ENCODE assay signal across 9 mouse cellular contexts in the genomic region with DNA sequence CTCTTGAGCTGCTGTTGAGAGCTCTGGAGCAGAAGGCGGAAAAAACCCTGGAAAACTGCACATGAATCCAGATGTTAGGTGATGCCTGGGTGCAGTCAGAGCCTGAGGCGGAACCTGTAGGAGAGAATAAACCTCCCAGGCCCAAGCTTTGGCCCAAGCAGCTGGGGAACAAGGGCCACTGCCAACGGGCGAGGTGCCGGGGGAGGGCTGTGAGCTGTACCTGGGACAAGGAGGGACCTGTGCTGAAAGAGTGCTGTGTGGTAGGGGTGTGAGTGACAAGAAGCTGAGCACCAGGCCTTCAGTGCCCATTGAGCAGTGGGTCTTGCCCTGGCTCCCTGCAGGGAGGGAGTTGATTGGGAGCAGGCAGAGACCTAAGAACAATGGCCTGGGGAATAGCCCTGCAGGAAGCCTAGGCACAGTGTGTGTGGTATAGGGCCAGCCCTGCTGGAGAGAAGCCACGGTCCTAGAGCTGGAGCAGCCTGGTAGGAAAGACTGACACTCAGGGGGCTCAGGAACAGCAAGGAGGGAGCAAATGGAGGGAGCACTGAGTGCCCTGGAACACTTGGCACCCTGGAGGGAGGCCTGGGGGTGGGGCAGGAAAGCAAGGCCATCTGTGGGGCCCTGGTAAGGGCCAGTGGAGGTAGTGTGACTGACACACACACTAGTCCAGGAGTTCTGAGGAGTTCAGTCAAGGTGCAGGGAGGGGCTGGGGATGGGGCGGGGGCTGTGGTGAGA. TPM values are rescaled to one million over a fixed set of nuclear protein-coding genes. Genes with fewer than 3 reads are reported as not detected.
DNase-seq lines count a peak whose midpoint lies in the region; ATAC-seq and TF ChIP-seq lines count a peak whose summit lies in the region.
"Had no signal": no experiment of that assay in that cellular context is flagged by ENCODE, and none has a peak within 500 bp of the region (broad histone marks: within the 10 kb centered on the region; RNA-seq: fewer than 3 reads in every experiment).

No protein-coding gene starts in this region.

- TF ChIP-seq CTCF in hindbrain, postnatal 0 days (IDR thresholded peaks at IDR 0.05; ENCODE audit: low read depth), result no peak
- no peak for TF ChIP-seq CTCF in lung, adult 2 months (IDR thresholded peaks at IDR 0.05; ENCODE audit: insufficient read depth, low read length)

- ATAC-seq in heart, embryonic 14.5 days (ENCODE audit: insufficient number of reproducible peaks, insufficient read depth, low FRiP score, low read depth), result peak; percentile 40; the same call in 1 of the 2 replicates
- peak; percentile 62; the same call in 1 of the 2 replicates for ATAC-seq in hindbrain, postnatal 0 days
- ATAC-seq in neural tube, embryonic 12.5 days (ENCODE audit: low FRiP score, low read depth), result peak; percentile 72; the same call in 1 of the 2 replicates

- H3K4me2 ChIP-seq in heart, embryonic 14.5 days (ENCODE audit: low read length), result no peak overlapping the region
- no peak overlapping the region for H3K4me2 ChIP-seq in hindbrain, postnatal 0 days (ENCODE audit: low read depth, low read length)
- peak overlapping the region; percentile 12; the same call in 1 of the 2 replicates for H3K4me2 ChIP-seq in neural tube, embryonic 12.5 days (replicated peaks)

- H3K4me1 ChIP-seq in heart, embryonic 14.5 days (ENCODE audit: control insufficient read depth in 2 of 2, insufficient read depth in 2 of 2, low read length in 2 of 2), result peaks cover 37 to 52% of the 10 kb centered on the region in 2 experiments
- H3K4me1 ChIP-seq in hindbrain, postnatal 0 days (ENCODE audit: insufficient read depth, low read length), result peaks cover 18% of the 10 kb centered on the region
- peaks cover 45% of the 10 kb centered on the region for H3K4me1 ChIP-seq in neural tube, embryonic 12.5 days
- H3K4me1 ChIP-seq in lung, adult 2 months (ENCODE audit: control insufficient read depth, insufficient read depth, low read length), result peaks cover 14% of the 10 kb centered on the region

- DNase-seq in heart, adult 8-10 months (ENCODE audit: low spot score), result no peak
- peak; percentile 58 to 64 for DNase-seq in adrenal gland, postnatal 36 days
- DNase-seq in hindbrain, postnatal 0 days (ENCODE audit: low spot score), result peak; percentile 35
- DNase-seq in testis, postnatal 10 days (ENCODE audit: low spot score), result no peak
- no peak for DNase-seq in lung, adult 2 months
- DNase-seq in embryo, embryonic 10.5 days (ENCODE audit: low spot score), result no peak
- DNase-seq: thymus, adult 18-20 months had no signal

- H3K36me3 ChIP-seq in heart, embryonic 14.5 days (ENCODE audit: control insufficient read depth, insufficient read depth, low read length), result no peaks in the 10 kb centered on the region
- no peaks in the 10 kb centered on the region for H3K36me3 ChIP-seq in hindbrain, postnatal 0 days (ENCODE audit: insufficient read depth, low read length)
- H3K36me3 ChIP-seq in neural tube, embryonic 12.5 days, result no peaks in the 10 kb centered on the region

- H3K9me3 ChIP-seq in heart, embryonic 14.5 days (ENCODE audit: control insufficient read depth, low read length), result no peaks in the 10 kb centered on the region
- no peaks in the 10 kb centered on the region for H3K9me3 ChIP-seq in hindbrain, postnatal 0 days (ENCODE audit: low read length)
- H3K9me3 ChIP-seq in neural tube, embryonic 12.5 days, result no peaks in the 10 kb centered on the region

- H3K27me3 ChIP-seq in heart, embryonic 14.5 days (ENCODE audit: control insufficient read depth, insufficient read depth, low read length), result no peaks in the 10 kb centered on the region
- no peaks in the 10 kb centered on the region for H3K27me3 ChIP-seq in hindbrain, postnatal 0 days (ENCODE audit: insufficient read depth, low read length)
- H3K27me3 ChIP-seq in neural tube, embryonic 12.5 days (replicated peaks), result no peaks in the 10 kb centered on the region

- 64% methylated on average over 7 of the region's 7 CpGs for WGBS in heart, embryonic 14.5 days
- 51% methylated on average over 7 of the region's 7 CpGs for WGBS in hindbrain, postnatal 0 days
- 32% methylated on average over 7 of the region's 7 CpGs for WGBS in neural tube, embryonic 12.5 days
- WGBS in lung, adult 2 months, result 66% methylated on average over 7 of the region's 7 CpGs

- H3K27ac ChIP-seq in heart, embryonic 14.5 days (replicated peaks in 1 of 2; ENCODE audit: control insufficient read depth in 1 of 2, insufficient read depth in 1 of 2, low read depth in 2 of 2, low read length in 2 of 2), result no peak overlapping the region
- H3K27ac ChIP-seq in hindbrain, postnatal 0 days, result peak overlapping the region; percentile 60; the same call in 1 of the 2 replicates
- no peak overlapping the region for H3K27ac ChIP-seq in neural tube, embryonic 12.5 days

- TF ChIP-seq POLR2A in lung, adult 2 months (IDR thresholded peaks at IDR 0.05; ENCODE audit: borderline replicate concordance, extremely low read depth, low read depth, low read length), result no peak

- no peak overlapping the region for H3K4me3 ChIP-seq in heart, embryonic 14.5 days (ENCODE audit: control insufficient read depth in 1 of 2, insufficient read depth in 1 of 2, low read depth in 1 of 2, low read length in 2 of 2)
- no peak overlapping the region for H3K4me3 ChIP-seq in hindbrain, postnatal 0 days (ENCODE audit: low read length)
- H3K4me3 ChIP-seq in neural tube, embryonic 12.5 days, result no peak overlapping the region
- H3K4me3 ChIP-seq in lung, adult 2 months (replicated peaks; ENCODE audit: extremely low read depth, low read depth, low read length), result no peak overlapping the region

- 0 out of 2 replicates have a peak overlapping the region, but pooled peaks have one; percentile 21 for H3K9ac ChIP-seq in heart, embryonic 14.5 days (ENCODE audit: low read length)
- H3K9ac ChIP-seq in hindbrain, postnatal 0 days (replicated peaks; ENCODE audit: low read length), result no peak overlapping the region; the same call in 1 of the 2 replicates
- H3K9ac ChIP-seq in neural tube, embryonic 12.5 days, result peak overlapping the region; percentile 30

RNA-seq across cellular contexts. Expression of gene Banp, which starts 17.3 kb away (rescaled TPM):
- polyA plus RNA-seq in heart, embryonic 14.5 days (2014; fragmentation: Nextera tagmentation; extraction: Ambion mirVana), result 21.2 and 24.8 TPM in 2 replicates
- 10 to 100 TPM in 3 of 4 experiments, 1 to 10 TPM in 1; 7.6 to 24.8 (median 17.2) TPM for total RNA-seq in heart, adult 8-10 months (2022)
- total RNA-seq in adrenal gland, postnatal 36 days (2021), result 10 to 100 TPM; 25.4 to 37.4 TPM
- total RNA-seq in hindbrain, postnatal 0 days (2014; rRNA removed), result 59.7 and 62.5 TPM in 2 replicates
- 22.5 and 22.8 TPM in 2 replicates for polyA plus RNA-seq in hindbrain, postnatal 0 days (2015; fragmentation: Nextera tagmentation; extraction: Ambion mirVana)
- 54.9 and 55.5 TPM in 2 replicates for polyA plus RNA-seq in neural tube, embryonic 12.5 days (2016; fragmentation: Nextera tagmentation; extraction: Ambion mirVana)
- 55.2 and 57.8 TPM in 2 replicates for polyA plus RNA-seq in lung, adult 2 months (2012; rRNA removed)

RNA-seq across cellular contexts. Expression of gene Car5a, which starts 22.2 kb away (rescaled TPM):
- not detected in 2 replicates for polyA plus RNA-seq in heart, embryonic 14.5 days (2014; fragmentation: Nextera tagmentation; extraction: Ambion mirVana)
- total RNA-seq in heart, adult 8-10 months (2022), result under 1 TPM in 1 of 4 experiments, not detected in 3; 0.23 TPM
- total RNA-seq in adrenal gland, postnatal 36 days (2021), result not detected
- 0.42 TPM in 1 of 2 replicates, not detected in the other for total RNA-seq in hindbrain, postnatal 0 days (2014; rRNA removed)
- polyA plus RNA-seq in hindbrain, postnatal 0 days (2015; fragmentation: Nextera tagmentation; extraction: Ambion mirVana), result 0.23 and 0.50 TPM in 2 replicates
- polyA plus RNA-seq in neural tube, embryonic 12.5 days (2016; fragmentation: Nextera tagmentation; extraction: Ambion mirVana), result 0.19 and 0.32 TPM in 2 replicates
- 0.18 and 0.26 TPM in 2 replicates for polyA plus RNA-seq in lung, adult 2 months (2012; rRNA removed)

RNA-seq across cellular contexts. Expression of gene Slc7a5, which starts 59.4 kb away (rescaled TPM):
- 18.7 and 18.8 TPM in 2 replicates for polyA plus RNA-seq in heart, embryonic 14.5 days (2014; fragmentation: Nextera tagmentation; extraction: Ambion mirVana)
- total RNA-seq in heart, adult 8-10 months (2022), result 1 to 10 TPM; 3.8 to 4.8 (median 4.2) TPM
- 10 to 100 TPM; 41.6 to 64.0 TPM for total RNA-seq in adrenal gland, postnatal 36 days (2021)
- total RNA-seq in hindbrain, postnatal 0 days (2014; rRNA removed), result 148 and 163 TPM in 2 replicates
- polyA plus RNA-seq in hindbrain, postnatal 0 days (2015; fragmentation: Nextera tagmentation; extraction: Ambion mirVana), result 60.1 and 72.1 TPM in 2 replicates
- 32.0 and 40.8 TPM in 2 replicates for polyA plus RNA-seq in neural tube, embryonic 12.5 days (2016; fragmentation: Nextera tagmentation; extraction: Ambion mirVana)
- polyA plus RNA-seq in lung, adult 2 months (2012; rRNA removed), result 11.4 and 12.1 TPM in 2 replicates

Comparison
In these comparisons a context has a peak if more than half of its experiments do, and no peak if none do; other contexts are left out.
1. DNase-seq: peak in adrenal gland, postnatal 36 days (2 of 2) and hindbrain, postnatal 0 days (single experiment); none in heart, adult 8-10 months (single experiment), testis, postnatal 10 days (single experiment), lung, adult 2 months (single experiment) and embryo, embryonic 10.5 days (single experiment).
2. Peak in every context shown above with its lines, with median percentiles within 50 percentile points of each other: ATAC-seq.